Mouse (Mus musculus) heart, postnatal 0 days (tissue): ENCODE data around the gene Rnf26.

Source experiments
- CTCF ChIP-seq: IDR thresholded peaks from 2 replicates; pipeline ENCODE4 v1.5.1; 2016; ENCODE audit warnings: antibody characterized with exemption, control low read depth, low read depth
- EP300 ChIP-seq: IDR thresholded peaks from 2 replicates; pipeline ENCODE4 v1.6.1; 2016; ENCODE audit warnings: antibody characterized with exemption, low read depth

- TF ChIP-seq CTCF (no peak), EP300 (no peak)
Observed at GRCm38 (mm10) chr9:44079997-44080780, 33.1 kb downstream of the Rnf26 start.
